Mouse (Mus musculus) liver (tissue): Measurements from ENCODE around the gene March2.
A peak's percentile ranks its signal among the peaks of the same experiment; 100 is the strongest.
"Not testable (repeated sequence)": the region's sequence is repeated elsewhere in the genome, so short reads cannot be mapped to it uniquely, and the experiment has no call there.

Experiments used
- DNase-seq: peaks from one replicate; pipeline ENCODE4 v3.0.0-alpha.2; 2020; ENCODE audit warnings: mixed read lengths

March2 gene

DNA sequence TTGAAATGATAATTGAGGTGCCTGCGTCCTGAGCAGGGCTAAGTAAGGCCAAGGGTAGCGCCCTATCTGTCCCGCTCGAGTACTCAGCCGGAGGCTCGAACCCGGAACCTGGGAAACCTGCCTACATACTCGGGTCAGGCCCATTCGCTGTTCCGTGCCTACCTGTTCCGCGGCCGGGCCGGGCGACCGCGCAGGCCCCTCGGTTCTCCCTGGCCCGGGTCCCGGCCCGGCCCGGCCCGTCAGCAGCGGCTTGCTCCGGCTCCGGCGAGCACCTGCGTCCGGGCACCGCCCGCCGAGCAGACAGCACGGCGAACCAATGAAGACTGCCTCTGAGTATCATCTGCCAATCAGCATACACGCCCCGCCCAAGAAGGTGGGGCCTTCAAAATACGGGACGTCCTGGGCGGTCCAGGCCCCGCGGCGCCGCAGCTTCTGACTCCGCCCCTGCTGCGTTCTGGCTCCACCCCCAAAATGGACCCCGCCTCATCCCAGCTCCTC, at the start of gene March2:
March2 (minus strand) TSS at position 287 of the 498 bp plus-strand sequence.
- peak; percentile 99 for DNase-seq

DNA sequence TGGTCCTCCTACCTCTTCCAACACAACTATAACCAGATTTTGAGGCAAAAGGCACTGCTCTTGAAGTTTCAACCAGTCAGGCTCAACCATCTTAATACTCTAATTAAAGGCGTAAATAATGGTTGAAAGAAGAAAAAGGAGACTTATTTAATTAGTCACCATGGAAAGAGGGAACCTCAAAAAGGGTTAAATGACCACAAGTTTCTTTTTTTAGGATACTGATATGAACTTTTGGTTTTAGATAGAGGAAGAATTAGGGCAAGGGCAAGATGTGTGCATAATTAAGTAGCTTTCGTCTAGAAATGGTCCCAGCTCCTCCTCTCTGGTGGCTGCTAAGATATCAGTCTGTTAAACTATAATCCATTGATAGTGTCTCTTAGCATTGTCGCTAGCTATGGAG, 47.9 kb upstream of the March2 start:
- DNase-seq = no peak

DNA sequence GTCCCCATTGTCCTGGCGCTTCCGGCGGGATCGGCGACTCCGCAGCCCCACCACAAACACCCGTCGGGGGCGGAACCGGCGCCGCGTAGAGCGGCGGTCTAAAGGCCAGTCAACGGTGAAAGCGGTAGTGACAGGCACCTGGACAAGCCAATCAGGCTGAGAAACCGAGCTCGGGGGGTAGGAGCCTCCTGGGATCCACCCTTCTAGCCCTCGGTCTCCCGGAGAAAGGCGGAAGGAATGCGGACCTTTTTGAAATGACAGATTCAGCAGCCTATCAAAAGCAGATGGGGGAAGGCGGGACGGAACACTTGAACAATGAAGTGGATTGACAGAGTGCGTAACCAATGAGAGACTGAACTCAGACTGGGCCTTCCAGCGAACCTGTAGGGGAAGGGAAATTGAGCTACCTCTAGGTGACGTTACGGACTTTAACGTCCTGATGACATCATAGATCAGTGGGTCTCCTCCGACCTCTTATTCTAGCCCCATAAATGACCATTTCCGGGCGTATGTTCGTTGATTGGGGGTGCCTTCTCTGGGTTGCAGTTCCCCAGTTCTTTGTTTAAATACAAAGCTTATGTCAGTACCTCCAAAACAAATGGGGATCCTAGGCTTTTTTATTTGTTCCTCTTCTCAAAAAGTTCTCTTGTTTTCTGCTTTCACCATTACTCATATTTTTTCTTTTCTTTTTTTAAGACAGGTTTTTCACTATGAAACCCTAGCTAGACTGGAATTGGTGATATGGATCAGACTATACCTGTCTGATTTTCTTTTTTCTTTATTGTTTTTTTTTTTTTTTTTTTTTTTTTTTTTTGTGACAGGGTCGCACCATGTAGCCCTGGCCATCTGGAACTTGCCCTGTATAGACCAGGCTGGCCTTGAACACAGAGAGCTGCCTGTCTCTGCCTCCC, 42.0 kb upstream of the March2 start, which contains the start of gene Rab11b:
Rab11b (minus strand) TSS at position 276 of the 911 bp plus-strand sequence.
- DNase-seq = peak; percentile 99

DNA sequence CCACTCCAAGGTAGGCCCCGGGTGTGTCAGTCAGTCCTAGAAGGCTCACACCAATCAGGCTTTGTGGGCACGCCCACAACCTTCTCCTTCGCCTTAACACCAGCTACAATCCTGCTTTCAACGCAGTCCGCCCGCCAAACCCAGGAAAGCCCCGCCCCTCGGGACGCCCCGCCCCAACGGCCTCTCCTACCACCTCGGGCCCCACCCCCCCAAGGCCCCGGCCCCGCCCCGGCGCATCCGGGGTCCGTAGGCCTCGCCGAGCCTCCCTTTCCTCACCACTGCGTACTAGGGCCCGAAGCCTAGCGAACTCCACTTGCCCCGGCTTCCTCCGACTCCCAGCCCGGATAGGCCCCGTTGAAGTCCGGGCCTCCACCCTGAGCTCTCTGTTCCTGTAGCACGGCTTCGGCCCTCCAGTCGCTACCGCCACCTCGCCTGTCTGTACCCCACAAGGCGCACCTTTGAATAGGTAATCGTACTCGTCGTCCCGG, 41.3 kb upstream of the March2 start:
- DNase-seq = peak; percentile 100

DNA sequence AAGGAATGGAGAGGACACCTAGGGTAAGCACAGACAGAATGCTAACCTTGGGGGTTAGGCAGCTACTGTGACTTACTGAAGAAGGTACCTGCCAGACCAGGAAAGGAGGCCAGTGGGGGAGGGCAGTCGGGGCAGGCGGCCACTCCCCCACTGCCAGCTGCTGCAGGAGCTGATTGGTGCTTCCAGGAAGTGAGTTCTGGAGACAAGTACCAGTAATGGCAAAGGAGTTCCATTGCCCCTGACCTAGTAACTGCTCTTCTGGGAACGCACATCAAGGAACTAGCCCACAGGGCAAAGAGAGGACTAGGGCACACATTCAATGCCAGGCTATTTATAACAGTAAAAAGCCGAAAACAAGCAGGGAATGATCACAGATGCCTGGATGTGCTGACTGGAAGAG, 38.8 kb upstream of the March2 start:
- DNase-seq = peak; percentile 38

- no peak for DNase-seq
Observed at GRCm38 (mm10) chr17:33756108-33756790, 37.8 kb upstream of the March2 start.

GRCm38 (mm10) chr17:33755418-33756107, 37.1 kb upstream of the March2 start:
- no peak for DNase-seq

GRCm38 (mm10) chr17:33754656-33755055, 36.2 kb upstream of the March2 start:
- no peak for DNase-seq

- DNase-seq = no peak
Observed at GRCm38 (mm10) chr17:33752297-33752696, 33.8 kb upstream of the March2 start.

- no peak for DNase-seq
Observed at GRCm38 (mm10) chr17:33751181-33751580, 32.7 kb upstream of the March2 start.

DNA sequence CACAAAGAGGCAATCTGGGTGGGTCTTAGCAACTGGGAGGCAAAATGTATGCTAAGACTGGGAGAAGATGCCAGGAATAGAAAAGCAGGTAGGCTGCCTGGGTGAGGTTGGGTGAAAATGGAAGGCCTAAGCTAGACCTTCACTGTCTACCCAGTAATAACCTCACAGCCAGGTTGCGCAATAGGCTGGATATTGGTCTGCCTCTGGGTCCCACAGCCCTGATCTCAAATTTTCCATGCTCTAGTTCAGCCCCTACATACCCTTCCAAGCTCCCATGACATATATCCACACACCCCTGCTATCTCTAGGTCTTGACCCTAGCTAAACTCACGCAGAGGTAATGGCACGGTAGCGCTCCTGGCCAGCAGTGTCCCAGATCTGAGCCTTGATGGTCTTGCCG, 31.0 kb upstream of the March2 start:
- DNase-seq = no peak

DNA sequence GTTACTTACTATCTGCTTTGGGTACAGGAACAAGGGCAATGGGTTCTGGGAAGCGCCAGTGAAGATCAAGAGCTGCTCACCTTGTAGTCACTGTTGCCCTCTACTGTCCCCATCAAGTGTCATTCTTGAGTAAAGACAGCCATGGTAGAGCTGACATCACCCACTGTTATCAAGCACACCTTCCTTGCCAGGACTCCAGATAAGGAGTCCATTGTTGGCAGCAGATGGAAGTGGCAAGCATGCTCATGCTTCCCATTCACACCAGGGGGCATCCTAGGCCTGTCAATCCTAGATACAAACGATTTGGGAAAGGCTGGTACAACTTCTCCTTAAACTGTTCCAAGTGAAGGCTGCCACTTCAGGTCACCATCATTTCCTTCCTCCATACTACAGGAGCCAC, 27.5 kb upstream of the March2 start:
- peak; percentile 50 for DNase-seq

GRCm38 (mm10) chr17:33744686-33745384, 26.4 kb upstream of the March2 start:
- no peak for DNase-seq

- DNase-seq = no peak
Observed at GRCm38 (mm10) chr17:33742420-33742819, 23.9 kb upstream of the March2 start.

GRCm38 (mm10) chr17:33733526-33733925, 15.1 kb upstream of the March2 start:
- DNase-seq = not testable (repeated sequence)

- DNase-seq = not testable (repeated sequence)
Observed at GRCm38 (mm10) chr17:33732556-33733083, 14.2 kb upstream of the March2 start.

- DNase-seq = no peak
Observed at GRCm38 (mm10) chr17:33729215-33729614, 10.7 kb upstream of the March2 start.

GRCm38 (mm10) chr17:33728396-33728795, 9.9 kb upstream of the March2 start:
- DNase-seq = no peak

DNA sequence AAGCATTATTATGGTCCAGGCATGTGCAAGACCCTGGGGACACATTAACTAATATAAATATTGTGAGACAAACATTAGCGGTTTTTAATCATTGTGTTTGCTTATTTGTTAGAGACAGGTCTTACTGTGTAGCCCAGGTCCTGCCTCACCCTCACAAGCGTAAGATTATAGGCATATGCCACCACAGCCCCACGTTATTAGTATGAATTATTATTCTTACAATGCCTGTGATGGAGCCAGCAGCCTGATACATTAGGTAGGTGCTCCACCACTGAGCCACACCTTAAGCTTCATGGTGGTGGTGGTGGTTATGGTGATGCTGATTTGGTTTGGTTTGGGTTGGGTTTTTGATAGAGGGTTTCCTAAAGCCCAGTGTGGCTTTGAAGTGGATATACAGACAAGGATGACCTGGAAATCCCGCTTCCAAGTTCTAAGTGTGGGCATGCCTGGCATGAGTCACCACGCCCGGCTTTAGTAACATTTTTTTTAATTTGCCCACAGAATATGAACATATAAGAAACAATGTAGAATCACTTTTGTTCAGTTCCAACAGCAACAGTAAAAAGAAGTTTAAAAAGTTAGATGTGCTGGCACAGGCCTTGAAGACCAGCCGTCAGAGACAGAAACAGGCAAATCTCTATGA, 1.4 kb upstream of the March2 start:
- no peak for DNase-seq

DNA sequence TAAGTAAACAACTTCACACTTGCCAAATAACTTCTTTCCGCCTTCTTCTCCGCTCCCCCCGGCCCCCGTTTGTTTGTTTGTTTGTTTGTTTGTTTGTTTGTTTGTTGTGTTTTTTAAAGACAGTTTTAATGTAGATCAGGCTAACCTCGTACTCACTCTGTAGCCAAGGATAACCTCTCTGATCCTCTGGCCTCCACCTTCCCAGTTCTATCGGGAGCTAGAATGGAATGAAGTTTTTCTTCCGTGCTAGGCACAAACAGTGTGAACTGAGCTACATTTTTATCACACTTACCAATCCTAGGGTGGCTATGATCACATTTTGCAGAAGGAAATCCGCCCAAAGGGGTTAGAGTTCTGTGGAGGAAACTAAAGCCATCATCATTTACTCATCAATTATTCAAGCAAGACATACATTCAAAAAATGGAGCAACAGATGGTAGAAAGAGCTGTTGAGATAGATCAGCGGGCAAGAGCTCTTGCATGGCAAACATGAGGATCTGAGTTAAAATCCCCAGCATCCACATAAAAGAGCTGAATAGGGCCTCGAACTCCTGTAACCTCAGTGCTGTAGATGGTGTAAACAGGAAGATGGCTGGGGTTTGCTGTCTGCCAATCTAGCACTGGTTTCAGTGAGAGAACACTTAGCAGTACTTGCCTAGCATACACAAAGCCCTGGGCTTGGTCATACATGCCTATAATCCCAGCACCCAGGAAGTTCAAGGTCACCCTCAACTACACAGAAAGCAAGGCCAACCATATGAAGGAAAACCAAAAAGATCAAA, 665 bp upstream of the March2 start:
- no peak for DNase-seq

DNA sequence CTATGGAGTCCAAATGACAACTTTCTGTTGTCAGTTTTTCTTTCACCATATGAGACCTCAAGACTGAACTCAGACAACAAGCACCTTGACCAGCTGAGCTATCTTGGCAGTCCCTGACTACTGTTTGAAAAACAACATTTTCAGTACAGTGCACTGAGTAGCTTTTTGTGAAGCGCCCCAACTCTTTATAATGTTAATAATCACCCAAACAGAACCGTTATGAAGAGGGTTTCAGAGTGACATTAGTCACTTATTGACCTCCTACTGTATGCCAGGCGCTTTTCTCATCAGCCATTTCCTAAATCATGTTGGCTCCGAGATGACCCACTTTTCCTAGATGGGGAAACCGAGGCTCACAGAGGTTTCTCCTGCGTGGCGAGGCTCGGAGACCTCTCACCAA, 488 bp downstream of the March2 start:
- DNase-seq = peak; percentile 7
